Mouse (Mus musculus) spleen, adult 2 months (tissue): ENCODE measurements around the gene A530084C06Rik. TPM values are rescaled to one million over a fixed set of nuclear protein-coding genes. Genes with fewer than 3 reads are reported as not detected.

Source experiments
- DNase-seq, 2 experiments: peaks; one replicate each; pipeline versions ENCODE4 v3.0.0 to v3.0.0-alpha.2; 2012 to 2021; ENCODE audit warnings: low spot score in 2 of 2, low read depth in 1 of 2
- H3K27ac ChIP-seq: fragments of 200-500 bp; 2 replicates; pipeline ENCODE4 v1.5.1; 2012; ENCODE audit warnings: low read length, inconsistent platforms; ENCODE audit not compliant: insufficient read depth
- H3K27me3 ChIP-seq: fragments of 200-500 bp; 2 replicates; pipeline ENCODE4 v1.6.1; 2012; ENCODE audit warnings: mild to moderate bottlenecking, moderate library complexity, low read length, inconsistent platforms; ENCODE audit not compliant: control insufficient read depth, insufficient read depth
- H3K36me3 ChIP-seq: fragments of 200-500 bp; 2 replicates; pipeline ENCODE4 v1.6.1; 2012; ENCODE audit warnings: mild to moderate bottlenecking, low read length, inconsistent platforms; ENCODE audit not compliant: control insufficient read depth, insufficient read depth
- H3K4me1 ChIP-seq: fragments of 200-500 bp; 2 replicates; pipeline ENCODE4 v1.6.1; 2011; ENCODE audit warnings: inconsistent platforms; ENCODE audit not compliant: control insufficient read depth, insufficient read depth, insufficient read length
- H3K4me3 ChIP-seq: fragments of 200-500 bp; 2 replicates; pipeline ENCODE4 v1.5.1; 2011; ENCODE audit warnings: mild to moderate bottlenecking, inconsistent platforms; ENCODE audit not compliant: insufficient read depth, insufficient read length; ENCODE audit errors: extremely low read depth
- CTCF ChIP-seq: fragments of 200-500 bp; IDR thresholded peaks from 2 replicates; pipeline ENCODE4 v1.5.1; 2011; ENCODE audit warnings: mild to moderate bottlenecking, inconsistent platforms; ENCODE audit not compliant: insufficient read depth, insufficient read length, insufficient replicate concordance; ENCODE audit errors: extremely low read depth
- POLR2A ChIP-seq: fragments of 200-500 bp; IDR thresholded peaks from 2 replicates; pipeline ENCODE4 v1.6.1; 2011; ENCODE audit warnings: low read depth, low read length, inconsistent platforms
- WGBS: fragments of 180-500 bp; shearing (Covaris S2); methylation state at CpG from one replicate; pipeline ENCODE4 v1.1.7; 2018; 5-methylcytosine and 5-hydroxymethylcytosine counted together
- polyA plus RNA-seq: library from polyadenylated mRNA; depleted of rRNA; stranded (reverse); fragments of >200 nt; gene quantifications from 2 replicates; pipeline ENCODE4 v1.2.3, GENCODE M21; 2012

Gene A530084C06Rik
- polyA plus RNA-seq, 1 experiment = not detected

DNA sequence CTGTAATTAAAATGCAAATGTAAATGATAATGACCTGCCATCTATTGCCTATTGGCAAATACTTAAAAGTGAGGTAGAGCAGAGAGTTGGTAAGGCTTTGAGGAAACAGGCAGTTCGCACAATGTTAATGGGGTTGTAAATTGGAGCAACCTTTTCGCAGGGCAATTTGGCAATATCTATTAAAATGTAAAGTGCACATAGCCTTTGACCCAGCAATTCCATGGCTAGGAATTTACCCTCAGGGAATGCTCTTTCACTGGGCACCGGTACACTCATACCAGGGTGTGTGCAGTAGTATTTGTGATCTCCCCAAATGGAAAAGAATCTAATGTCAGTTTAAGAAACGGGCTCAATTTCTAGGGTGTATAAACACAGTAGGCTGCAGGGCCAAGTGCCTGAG, 17.6 kb upstream of the A530084C06Rik start:
- Histone ChIP-seq H3K36me3 (no peaks in the 10 kb centered on the region), H3K4me3 (no peak overlapping the region), H3K4me1 (no peaks in the 10 kb centered on the region), H3K27me3 (no peaks in the 10 kb centered on the region), H3K27ac (no peak overlapping the region)
- DNase-seq = no peak
- WGBS = 80% methylated on average over 4 of the region's 4 CpGs
- TF ChIP-seq POLR2A = no peak
- no peak for TF ChIP-seq CTCF

DNA sequence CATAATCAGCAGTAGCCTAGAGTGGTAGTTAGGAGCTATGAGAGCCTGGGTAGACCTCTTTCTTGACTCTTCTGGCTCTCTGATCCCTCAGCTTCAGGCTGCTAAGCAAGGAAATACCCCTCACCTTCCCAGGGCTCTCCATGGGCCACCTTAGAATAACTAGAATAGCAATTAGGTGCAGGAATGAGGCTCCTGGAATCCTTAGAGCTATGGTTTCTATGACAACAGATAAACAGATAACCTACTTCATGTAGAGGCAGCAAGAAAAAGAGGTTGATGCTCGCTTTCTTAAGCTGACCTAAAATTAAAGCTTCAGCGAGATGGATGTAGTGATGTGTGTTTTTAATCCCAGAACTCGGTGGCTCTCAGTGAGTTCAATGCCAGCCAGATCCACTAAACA, 15.5 kb upstream of the A530084C06Rik start:
- 76% methylated on average over 3 of the region's 3 CpGs for WGBS
- Histone ChIP-seq H3K27me3 (no peaks in the 10 kb centered on the region), H3K27ac (no peak overlapping the region), H3K4me1 (no peaks in the 10 kb centered on the region), H3K4me3 (no peak overlapping the region), H3K36me3 (no peaks in the 10 kb centered on the region)
- TF ChIP-seq CTCF (no peak), POLR2A (no peak)
- no peak for DNase-seq

DNA sequence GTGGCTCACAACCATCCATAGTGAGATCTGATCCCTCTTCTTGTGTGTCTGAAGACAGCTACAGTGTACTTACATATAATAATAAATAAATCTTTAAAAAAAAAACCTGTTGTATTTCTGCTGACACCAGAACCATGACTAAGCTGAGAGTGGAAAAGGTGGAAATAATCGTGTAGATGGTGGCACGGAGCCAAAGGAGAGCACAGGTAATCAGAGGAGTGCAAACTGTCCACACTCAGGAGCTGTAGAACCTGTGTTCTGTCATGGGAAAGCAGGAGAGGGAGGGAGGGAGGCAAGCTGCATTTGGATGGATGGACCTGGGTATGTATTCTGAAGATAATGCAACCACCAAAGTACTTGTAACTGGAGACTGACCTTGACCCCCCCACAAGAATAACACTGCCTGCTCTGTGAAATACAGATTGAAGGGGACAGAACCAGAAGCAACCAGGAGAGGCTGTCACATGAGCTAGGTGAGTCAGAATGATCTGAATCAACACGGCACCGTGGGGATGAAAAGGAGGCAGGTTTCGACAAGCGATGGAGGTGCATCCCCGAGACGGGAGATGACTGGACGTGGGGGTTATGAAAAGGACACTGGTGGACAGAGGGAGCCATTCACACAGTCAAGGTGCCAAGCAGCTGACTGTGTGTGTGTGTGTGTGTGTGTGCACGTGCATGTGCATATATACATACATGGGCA, 13.8 kb upstream of the A530084C06Rik start:
- 85% methylated on average over 10 of the region's 10 CpGs for WGBS
- no peak for TF ChIP-seq POLR2A
- no peak for TF ChIP-seq CTCF
- H3K4me3 ChIP-seq = no peak overlapping the region
- no peak overlapping the region for H3K27ac ChIP-seq
- DNase-seq = no peak
- H3K4me1 ChIP-seq = no peaks in the 10 kb centered on the region
- no peaks in the 10 kb centered on the region for H3K27me3 ChIP-seq
- no peaks in the 10 kb centered on the region for H3K36me3 ChIP-seq

DNA sequence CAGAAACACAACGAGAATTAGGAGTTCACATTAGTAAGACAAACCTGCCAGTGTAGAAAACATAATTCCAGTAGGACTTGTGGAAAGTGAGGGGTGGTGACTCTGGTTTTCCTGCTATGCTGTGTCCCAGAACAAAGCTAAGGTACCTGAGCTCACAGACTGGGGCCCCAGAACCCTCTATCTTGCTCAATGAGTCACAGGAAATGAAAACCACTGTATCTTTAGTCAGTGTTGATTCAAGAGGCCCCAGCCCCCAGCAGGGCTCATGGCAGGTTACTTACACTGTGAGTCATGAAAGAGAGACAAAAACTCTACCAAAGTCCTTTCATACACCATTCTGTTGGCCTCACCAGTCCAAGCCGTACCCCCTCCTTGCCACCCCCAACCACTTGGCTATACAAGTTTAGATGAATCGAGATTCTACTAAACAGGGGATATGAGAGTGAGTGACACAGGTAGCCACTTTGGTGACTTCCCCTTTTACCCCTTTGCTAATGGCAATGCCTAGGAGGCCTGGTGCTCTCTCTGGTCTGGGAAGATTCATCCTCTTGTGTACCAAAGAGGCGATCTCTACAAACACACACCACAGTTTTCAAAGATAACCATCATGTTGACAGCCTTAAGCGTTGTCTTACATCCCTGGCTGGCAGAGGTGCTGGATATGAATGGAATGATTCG, 8.6 kb upstream of the A530084C06Rik start:
- Histone ChIP-seq H3K36me3 (no peaks in the 10 kb centered on the region), H3K27me3 (peaks cover 3% of the 10 kb centered on the region), H3K4me1 (no peaks in the 10 kb centered on the region), H3K27ac (no peak overlapping the region), H3K4me3 (no peak overlapping the region)
- DNase-seq = no peak
- TF ChIP-seq POLR2A = no peak
- no peak for TF ChIP-seq CTCF
- WGBS = 54% methylated on average over 6 of the region's 6 CpGs

DNA sequence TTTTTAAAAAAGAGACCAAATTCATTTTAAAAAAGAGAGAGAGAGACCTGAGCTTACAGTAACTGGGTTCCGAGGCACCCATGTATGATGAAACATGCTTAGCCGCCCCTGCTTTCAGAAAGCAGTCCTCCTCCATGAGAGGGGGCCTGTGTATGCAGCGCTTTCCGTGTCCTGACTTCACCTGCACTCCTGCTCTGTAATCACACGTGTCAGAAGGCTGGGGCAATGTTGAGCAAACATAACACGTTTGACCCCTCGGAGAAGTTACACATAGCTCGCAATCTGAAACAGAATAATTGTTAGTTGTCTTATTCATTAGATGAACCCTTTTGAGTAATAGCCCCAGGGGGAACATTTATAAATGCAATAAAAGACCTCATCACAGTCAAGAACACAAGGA, 8.0 kb upstream of the A530084C06Rik start:
- Histone ChIP-seq H3K27me3 (peaks cover 3% of the 10 kb centered on the region), H3K27ac (no peak overlapping the region), H3K4me1 (no peaks in the 10 kb centered on the region), H3K4me3 (no peak overlapping the region), H3K36me3 (no peaks in the 10 kb centered on the region)
- no peak for DNase-seq
- 80% methylated on average over 8 of the region's 8 CpGs for WGBS
- TF ChIP-seq POLR2A (no peak), CTCF (no peak)

DNA sequence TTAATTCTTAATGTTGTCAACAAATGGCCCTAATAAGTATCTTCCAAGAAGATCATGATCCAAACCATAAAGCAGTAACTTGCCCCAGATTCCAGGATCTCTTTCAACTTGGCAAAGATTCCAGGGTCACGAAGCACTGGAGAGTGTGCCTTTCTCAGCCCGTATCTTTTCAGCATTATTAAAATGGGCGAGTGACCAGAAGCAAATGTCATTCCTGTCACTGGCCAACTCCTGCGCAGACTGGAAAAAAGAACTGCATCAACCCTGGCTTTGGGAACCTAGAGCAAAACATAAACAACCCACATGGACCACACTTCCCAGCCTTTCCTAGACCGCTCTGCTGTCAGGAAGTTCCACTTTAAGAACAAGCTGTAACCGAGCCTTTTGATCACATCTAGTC, 5.3 kb upstream of the A530084C06Rik start:
- TF ChIP-seq POLR2A (no peak), CTCF (no peak)
- Histone ChIP-seq H3K27me3 (peaks cover 10% of the 10 kb centered on the region), H3K4me3 (no peak overlapping the region), H3K27ac (no peak overlapping the region), H3K36me3 (no peaks in the 10 kb centered on the region), H3K4me1 (peaks cover 4% of the 10 kb centered on the region; the same call in 1 of the 2 replicates)
- DNase-seq = no peak
- WGBS = 48% methylated on average over 6 of the region's 6 CpGs
